Mouse (Mus musculus) E14TG2a.4 (cell line): ENCODE data around the gene Tprn.

Source experiments
- H3K27me3 ChIP-seq: 2 replicates; pipeline ENCODE4 v1.6.1; 2014; ENCODE audit warnings: low read length, control low read depth; ENCODE audit not compliant: insufficient read depth
- H3K36me3 ChIP-seq: 2 replicates; pipeline ENCODE4 v1.6.1; 2014; ENCODE audit warnings: low read length, control low read depth; ENCODE audit not compliant: insufficient read depth
- H3K4me1 ChIP-seq: replicated peaks from 2 replicates; pipeline ENCODE4 v1.6.1; 2014; ENCODE audit warnings: low read depth, low read length, control low read depth
- H3K4me3 ChIP-seq: replicated peaks from 2 replicates; pipeline ENCODE4 v1.5.1; 2014; ENCODE audit warnings: mild to moderate bottlenecking, low read length
- H3K9me3 ChIP-seq: 2 replicates; pipeline ENCODE4 v1.6.1; 2014; ENCODE audit warnings: low read length, control low read depth
- CTCF ChIP-seq: conservative IDR thresholded peaks from 2 replicates; pipeline ENCODE4 v1.5.1; 2014; ENCODE audit warnings: low read length
- NANOG ChIP-seq: IDR thresholded peaks from 2 replicates; pipeline ENCODE4 v1.6.1; 2014; ENCODE audit warnings: borderline replicate concordance, low read length, mixed read lengths
- POU5F1 ChIP-seq: IDR thresholded peaks from 2 replicates; pipeline ENCODE4 v1.6.1; 2014; ENCODE audit warnings: low read length, borderline replicate concordance

Tprn gene

DNA sequence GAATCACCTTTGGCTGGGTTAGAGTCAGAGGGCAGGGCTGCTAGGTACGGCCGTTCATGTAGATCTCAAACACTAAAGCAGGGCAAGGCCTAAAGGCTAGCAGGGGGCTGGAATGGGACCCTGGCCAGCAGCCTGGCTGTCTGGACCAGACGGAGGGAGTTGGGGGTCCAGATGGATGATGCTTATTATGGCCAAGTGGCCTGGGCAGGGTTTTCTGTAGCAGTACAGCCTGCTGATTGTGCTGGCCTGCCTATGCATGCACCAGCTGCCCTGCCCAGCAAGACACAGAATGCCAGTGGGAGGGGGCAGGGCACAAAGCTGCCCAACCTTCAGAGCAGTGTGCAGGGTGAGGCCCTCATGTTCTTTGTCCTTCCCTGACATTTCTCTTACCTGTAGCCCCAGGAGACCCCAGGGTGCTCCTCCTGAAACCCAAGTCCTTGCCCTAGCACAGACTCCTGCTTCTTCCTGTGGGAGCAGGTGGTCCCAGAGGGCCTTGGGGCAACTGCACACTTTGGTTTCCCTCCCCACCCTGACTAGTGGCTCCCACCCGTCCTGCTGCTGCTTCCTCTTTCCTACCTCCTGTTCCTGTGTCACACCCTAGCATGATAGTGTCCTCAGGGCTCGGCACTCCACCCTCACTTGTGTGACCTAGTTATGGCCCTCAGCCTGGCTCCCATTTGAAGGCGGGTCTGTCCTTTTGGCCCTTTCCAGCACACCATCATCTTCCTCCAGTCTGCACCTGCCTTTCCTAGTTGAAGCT is 3.7 kb downstream of the Tprn start:
- H3K27me3 ChIP-seq, result peaks cover 10% of the 10 kb centered on the region
- H3K4me1 ChIP-seq, result peaks cover 75% of the 10 kb centered on the region
- TF ChIP-seq POU5F1 (no peak), NANOG (no peak), CTCF (no peak)
- peaks cover 76% of the 10 kb centered on the region for H3K36me3 ChIP-seq
- H3K4me3 ChIP-seq, result peak overlapping the region; percentile 60
- H3K9me3 ChIP-seq, result no peaks in the 10 kb centered on the region

DNA sequence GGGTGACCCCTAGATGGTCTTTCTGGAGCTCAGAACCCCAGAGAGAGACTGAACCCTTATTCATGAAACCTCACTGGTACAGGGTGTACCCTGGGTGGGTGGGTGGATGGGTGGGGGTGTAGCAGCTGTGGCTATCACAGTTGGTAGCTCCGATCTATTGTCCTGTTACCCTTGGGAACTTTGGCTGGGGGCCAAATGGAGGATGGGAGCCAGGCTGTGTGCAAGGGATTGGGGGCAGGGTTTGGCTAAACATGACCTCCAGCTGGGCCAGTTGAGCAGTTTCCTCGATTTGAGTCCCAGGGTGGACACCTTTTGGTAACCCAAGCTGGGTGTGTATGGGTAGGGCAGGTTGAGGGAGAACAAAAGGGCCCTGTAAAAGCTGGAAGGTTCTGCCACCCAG is 4.3 kb downstream of the Tprn start:
- Histone ChIP-seq H3K36me3 (peaks cover 82% of the 10 kb centered on the region), H3K9me3 (no peaks in the 10 kb centered on the region), H3K4me1 (peaks cover 76% of the 10 kb centered on the region), H3K4me3 (peak overlapping the region; percentile 60), H3K27me3 (peaks cover 10% of the 10 kb centered on the region)
- TF ChIP-seq POU5F1, result no peak

DNA sequence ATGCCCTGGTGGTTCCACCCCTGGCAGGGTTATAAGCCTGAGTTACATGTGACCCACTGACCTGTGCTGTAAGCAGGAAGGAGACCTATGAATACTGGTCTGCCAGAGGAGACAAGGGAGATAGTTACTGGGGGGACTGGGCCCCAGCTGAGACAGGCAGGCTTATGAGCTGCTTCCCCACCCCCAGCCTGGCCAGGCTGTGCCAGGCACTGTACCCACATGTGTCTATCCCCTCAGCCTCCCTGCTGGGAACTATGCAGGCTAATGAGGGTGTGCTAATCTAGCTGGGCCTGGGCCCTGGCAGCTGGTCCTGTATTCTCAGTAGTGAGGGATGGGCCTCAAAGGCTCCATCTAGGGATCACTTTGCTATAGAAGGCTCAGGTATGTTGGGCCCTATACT is 4.8 kb downstream of the Tprn start:
- TF ChIP-seq POU5F1 (no peak), NANOG (no peak), CTCF (no peak)
- Histone ChIP-seq H3K27me3 (peaks cover 10% of the 10 kb centered on the region), H3K4me3 (peak overlapping the region; percentile 60), H3K4me1 (peaks cover 74% of the 10 kb centered on the region), H3K36me3 (peaks cover 83% of the 10 kb centered on the region), H3K9me3 (no peaks in the 10 kb centered on the region)

DNA sequence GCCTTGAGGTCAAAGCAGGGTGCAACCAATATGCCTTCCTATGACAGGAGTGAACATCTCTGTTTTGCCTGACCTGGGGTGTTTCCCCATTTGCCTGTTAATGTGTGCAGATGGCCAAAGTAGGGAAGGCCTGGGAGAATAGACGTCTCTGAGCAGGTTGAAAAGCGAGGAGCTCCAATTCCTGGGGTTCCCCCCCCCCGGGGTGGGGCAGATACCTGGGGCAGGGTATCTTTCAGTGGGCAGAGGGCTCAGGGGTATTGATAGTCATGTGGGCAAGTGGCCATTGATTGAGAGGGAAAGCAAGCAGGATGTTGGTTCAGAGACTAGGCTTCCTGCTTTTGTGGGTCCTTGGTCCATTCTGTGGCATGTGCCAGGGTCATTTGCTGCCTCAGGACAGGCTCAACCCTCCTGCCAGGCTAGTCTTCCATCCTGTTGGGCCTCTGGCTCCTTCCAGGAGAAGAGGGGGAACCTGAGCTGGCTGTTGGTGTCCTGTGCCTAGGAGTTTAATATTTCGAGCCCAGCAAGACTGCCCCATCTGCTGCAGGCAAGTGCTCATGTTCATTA is 5.4 kb downstream of the Tprn start:
- Histone ChIP-seq H3K9me3 (no peaks in the 10 kb centered on the region), H3K4me3 (0 out of 2 replicates have a peak overlapping the region, but pooled peaks have one; percentile 60), H3K36me3 (peaks cover 83% of the 10 kb centered on the region), H3K27me3 (peaks cover 10% of the 10 kb centered on the region), H3K4me1 (peaks cover 77% of the 10 kb centered on the region)
- TF ChIP-seq POU5F1 (no peak), CTCF (no peak), NANOG (no peak)

DNA sequence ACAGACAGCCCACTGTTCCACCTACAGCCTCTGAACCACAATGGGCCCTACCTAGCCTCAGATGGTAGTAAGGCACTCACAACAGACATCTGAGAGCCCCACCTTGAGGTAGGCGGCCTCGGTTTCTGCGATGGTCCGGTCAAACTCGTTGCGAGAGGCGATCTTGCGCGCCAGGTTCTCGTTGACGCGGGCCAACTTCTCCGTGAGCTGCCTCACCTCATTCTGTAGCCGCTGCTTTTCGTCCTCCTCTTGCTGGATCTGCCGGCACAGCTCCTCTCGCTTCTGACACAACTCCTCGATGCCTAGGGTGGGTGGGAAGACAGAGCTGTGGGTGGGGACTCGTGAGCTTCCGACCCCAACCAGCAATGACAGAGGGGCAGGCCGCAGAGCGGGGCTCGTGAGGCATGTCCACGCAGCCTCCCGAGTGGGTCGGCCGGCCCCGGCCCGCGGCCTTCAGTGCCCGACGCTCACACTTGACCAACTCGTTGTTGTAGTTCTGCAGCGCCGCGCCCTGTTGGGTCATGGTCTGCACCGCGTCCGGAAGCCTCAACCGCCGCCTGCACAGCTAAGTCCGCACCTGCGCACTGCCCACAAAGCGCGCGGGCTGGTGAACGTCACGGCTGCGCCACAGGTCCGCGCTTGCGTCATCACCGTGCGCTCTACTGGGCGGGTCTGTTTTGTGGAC is 9.6 kb downstream of the Tprn start, which contains the start of the genes Ssna1 and Anapc2:
TSS of gene Ssna1 (minus strand) at position 612 of the 685 bp plus-strand sequence.
TSS of gene Anapc2 (plus strand) at position 652 of the 685 bp plus-strand sequence.
- H3K9me3 ChIP-seq, result no peaks in the 10 kb centered on the region
- peaks cover 88% of the 10 kb centered on the region for H3K36me3 ChIP-seq
- no peaks in the 10 kb centered on the region for H3K27me3 ChIP-seq
- H3K4me1 ChIP-seq, result peaks cover 51% of the 10 kb centered on the region
- peak within 1 kb of the TSS; percentile 95 for H3K4me3 ChIP-seq
- TF ChIP-seq NANOG (no peak), CTCF (no peak), POU5F1 (no peak)

DNA sequence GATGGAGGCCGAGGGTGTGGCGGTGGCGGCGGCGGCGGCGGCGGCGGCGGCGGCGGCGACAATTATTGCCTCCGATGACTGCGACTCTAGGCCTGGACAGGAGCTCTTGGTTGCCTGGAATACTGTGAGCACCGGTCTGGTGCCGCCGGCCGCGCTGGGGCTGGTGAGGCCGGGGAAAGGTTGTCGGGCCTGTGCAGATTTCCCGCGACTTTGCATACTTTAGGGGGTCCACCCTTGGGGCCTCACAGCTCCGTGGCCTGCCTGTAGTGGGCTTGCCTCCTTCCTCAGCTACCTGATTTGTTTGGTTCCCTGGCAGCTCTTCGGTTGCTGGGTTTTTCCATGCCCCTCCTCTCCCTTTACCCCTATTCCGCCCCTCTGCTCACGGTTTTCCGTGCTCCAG is 10.1 kb downstream of the Tprn start:
- TF ChIP-seq NANOG (no peak), CTCF (no peak), POU5F1 (no peak)
- peaks cover 88% of the 10 kb centered on the region for H3K36me3 ChIP-seq

DNA sequence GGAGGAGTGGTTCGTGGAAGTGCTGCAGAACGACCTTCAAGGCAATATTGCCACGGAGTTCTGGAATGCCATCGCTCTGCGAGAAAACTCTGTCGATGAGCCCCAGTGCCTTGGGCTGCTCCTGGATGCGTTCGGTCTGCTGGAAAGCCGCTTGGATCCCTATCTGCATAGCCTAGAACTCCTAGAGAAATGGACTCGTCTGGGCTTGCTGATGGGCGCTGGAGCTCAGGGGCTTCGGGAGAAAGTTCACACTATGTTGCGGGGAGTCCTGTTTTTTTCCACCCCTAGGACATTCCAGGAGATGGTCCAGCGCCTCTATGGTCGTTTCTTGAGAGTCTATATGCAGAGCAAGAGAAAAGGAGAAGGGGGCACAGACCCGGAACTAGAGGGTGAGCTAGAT is 10.6 kb downstream of the Tprn start:
- H3K27me3 ChIP-seq, result no peaks in the 10 kb centered on the region
- peak overlapping the region; percentile 95 for H3K4me3 ChIP-seq
- H3K36me3 ChIP-seq, result peaks cover 88% of the 10 kb centered on the region
- no peaks in the 10 kb centered on the region for H3K9me3 ChIP-seq
- TF ChIP-seq CTCF (no peak), NANOG (no peak)
- H3K4me1 ChIP-seq, result peaks cover 41% of the 10 kb centered on the region

More for the DNA sequence above, 10.1 kb downstream of the Tprn start:
- H3K4me1 ChIP-seq, result peaks cover 46% of the 10 kb centered on the region
- H3K9me3 ChIP-seq, result no peaks in the 10 kb centered on the region
- no peaks in the 10 kb centered on the region for H3K27me3 ChIP-seq
- H3K4me3 ChIP-seq, result peak overlapping the region; percentile 95

DNA sequence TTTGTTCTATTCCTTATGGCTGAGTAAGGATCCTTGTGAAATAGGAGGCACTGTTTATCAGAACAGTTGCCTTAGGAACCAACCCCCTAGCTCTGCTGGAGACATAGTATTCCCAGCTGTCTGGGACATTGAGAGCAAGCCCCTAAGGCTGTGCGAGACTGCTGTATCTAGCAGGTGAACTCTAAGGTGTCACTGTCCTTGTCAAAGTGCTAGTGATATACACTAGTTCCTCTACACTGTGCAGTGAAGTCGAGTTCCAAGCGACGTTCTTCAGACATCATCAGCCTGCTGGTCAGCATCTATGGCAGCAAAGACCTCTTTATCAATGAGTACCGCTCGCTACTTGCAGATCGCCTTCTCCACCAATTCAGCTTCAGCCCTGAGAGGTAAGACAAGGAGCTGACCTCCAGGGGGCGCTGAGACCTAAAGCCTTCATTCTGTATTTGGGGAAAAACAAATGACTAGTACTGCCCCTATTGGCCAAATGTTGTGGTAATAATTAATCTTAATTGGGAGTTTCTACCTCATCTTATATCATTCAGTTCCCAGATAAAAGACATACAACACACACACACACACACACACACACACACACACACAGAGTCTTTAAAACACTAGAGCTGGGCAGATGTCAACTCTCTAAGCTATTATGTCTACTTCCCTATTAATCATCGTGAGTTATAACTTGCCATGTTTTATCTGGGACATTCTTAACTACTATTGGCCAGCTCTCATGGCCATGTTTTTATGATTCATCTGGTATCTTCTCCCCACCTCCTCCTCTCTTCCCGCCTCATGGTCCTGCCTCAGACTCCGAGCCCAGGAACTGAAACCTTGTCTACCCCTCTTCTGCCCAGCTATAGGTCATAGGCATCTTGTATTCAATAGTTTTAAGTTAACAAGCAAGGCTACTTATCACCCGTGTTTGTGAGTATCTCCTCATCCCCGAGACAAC is 16.8 kb downstream of the Tprn start:
- Histone ChIP-seq H3K9me3 (no peaks in the 10 kb centered on the region), H3K36me3 (peaks cover 98% of the 10 kb centered on the region), H3K27me3 (no peaks in the 10 kb centered on the region), H3K4me3 (no peak overlapping the region), H3K4me1 (no peaks in the 10 kb centered on the region)
- TF ChIP-seq CTCF (peak; percentile 79), POU5F1 (no peak), NANOG (no peak)
